Mouse (Mus musculus) megakaryocyte, embryonic 14.5 days (primary cell): ENCODE results near the gene Dusp8.

Experiments used
- FLI1 ChIP-seq: IDR thresholded peaks from 2 replicates; pipeline ENCODE4 v1.6.1; 2012; ENCODE audit warnings: low read length, inconsistent platforms, mixed read lengths
- GATA1 ChIP-seq: IDR thresholded peaks from 3 replicates; pipeline ENCODE4 v1.6.1; 2012; ENCODE audit warnings: mixed read lengths, low read length, inconsistent platforms, borderline replicate concordance

GRCm38 (mm10) chr7:142071212-142071578 lies 24.4 kb downstream of the Dusp8 start:
- TF ChIP-seq GATA1 = no peak
- TF ChIP-seq FLI1 = no peak
